Mouse (Mus musculus) naive thymus-derived CD4-positive, alpha-beta T cell, adult 2 months (primary cell): ENCODE measurements around the gene Eif4enif1.
A peak's percentile ranks its signal among the peaks of the same experiment; 100 is the strongest.
"Not testable (repeated sequence)": the region's sequence is repeated elsewhere in the genome, so short reads cannot be mapped to it uniquely, and the experiment has no call there.

Source experiments
- DNase-seq: peaks from one replicate; pipeline ENCODE4 v3.0.0-alpha.2; 2011; ENCODE audit warnings: low read depth

The Eif4enif1 gene

GRCm38 (mm10) chr11:3202231-3202701 is at the start of gene Eif4enif1:
Gene Eif4enif1, plus strand, starts transcription at chr11:3202392.
- DNase-seq = peak; percentile 95

GRCm38 (mm10) chr11:3153666-3154397 is 48.4 kb upstream of the Eif4enif1 start:
- DNase-seq = peak; percentile 27

GRCm38 (mm10) chr11:3156991-3157390 is 45.2 kb upstream of the Eif4enif1 start:
- DNase-seq = not testable (repeated sequence)

- peak; percentile 40 for DNase-seq
Observed at GRCm38 (mm10) chr11:3157996-3158395, 44.2 kb upstream of the Eif4enif1 start.

DNA sequence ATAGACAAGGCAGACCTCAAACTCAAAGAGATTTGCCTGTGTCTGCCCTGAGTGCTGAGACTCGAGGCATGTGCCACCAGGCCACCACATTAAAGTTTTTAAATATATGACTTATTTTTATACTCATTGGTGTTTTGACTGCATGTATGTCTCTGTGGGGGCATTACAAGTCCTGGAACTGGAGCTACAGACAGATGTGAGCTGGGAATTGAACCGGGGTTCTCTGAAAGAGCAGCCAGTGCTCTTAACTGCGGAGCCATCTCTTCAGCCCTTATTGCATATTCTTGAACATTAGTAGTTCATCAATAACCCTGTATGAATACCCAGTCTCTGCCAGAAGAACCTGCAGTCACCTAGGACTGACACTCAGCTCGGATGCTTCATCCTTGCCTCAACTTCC is 43.4 kb upstream of the Eif4enif1 start:
- DNase-seq = not testable (repeated sequence)

DNA sequence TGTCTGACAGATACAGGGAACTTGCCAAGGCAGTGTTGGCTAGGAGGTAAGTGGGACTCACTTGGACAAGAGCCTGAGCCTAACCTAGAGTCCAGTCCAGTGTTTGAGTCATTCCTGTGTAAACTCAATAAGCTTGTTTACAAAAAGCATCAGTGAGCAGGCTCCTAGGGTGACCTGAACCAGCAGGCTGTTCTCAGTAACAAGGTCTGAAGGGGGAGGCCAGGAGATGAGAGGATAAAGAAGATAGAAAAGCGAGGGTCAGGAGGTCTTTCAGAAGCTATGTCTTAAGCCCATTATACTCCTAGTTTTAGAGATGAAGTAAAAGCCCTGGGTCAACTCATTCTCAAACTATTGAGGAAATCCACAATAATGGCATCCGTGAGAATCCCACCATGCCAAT is 40.8 kb upstream of the Eif4enif1 start:
- peak; percentile 14 for DNase-seq

DNA sequence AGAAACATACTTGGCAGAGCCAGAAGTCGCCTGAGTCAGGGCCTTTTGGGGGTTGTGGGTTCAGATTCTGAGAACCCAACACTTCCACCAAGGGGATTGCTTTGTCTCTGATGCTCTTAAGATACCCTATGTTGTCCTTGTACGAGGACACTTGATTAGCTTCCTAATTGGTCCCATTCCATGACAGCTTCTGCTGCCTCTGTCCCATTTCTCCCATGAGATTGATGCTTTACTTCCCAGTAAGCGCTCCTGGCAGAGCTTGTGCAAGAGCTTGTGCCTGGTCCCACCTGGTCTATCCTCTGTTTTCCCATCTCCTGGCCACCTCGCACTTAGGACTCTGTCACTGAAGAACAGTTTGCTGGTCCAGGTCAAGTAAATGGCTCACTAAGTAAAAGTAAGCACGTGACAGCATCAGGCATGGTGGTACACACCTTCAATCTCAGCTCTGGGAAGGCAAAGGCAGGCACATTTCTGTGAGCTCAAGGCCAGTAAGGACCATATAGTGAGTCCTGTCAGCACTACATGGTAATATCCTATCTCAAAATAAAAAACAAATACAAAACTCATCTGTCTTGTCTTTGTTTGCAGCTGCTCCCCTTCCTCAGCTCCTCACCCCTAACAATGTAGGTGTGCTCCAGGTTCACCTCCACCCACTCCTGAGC is 39.8 kb upstream of the Eif4enif1 start:
- peak; percentile 32 for DNase-seq

GRCm38 (mm10) chr11:3163122-3163521 is 39.1 kb upstream of the Eif4enif1 start:
- DNase-seq = peak; percentile 19

DNA sequence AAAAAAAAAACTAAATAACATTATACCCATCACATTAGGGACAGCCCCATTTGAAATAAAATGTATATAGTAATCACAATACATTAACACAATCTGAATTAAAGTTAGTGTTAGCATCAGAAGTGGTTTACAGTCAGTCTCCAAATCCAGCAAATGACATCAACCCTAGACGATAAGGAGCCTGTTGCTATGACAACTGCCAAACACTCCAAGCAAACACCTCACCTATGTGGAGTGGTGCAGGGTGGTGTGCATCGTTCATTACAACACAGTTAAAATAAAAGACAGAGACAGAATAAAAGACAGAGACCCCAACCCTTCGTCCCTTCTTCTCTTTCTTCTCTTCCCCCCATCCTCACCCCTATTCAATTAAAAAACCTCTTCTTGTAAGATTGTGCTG is 38.5 kb upstream of the Eif4enif1 start:
- DNase-seq = peak; percentile 14

DNA sequence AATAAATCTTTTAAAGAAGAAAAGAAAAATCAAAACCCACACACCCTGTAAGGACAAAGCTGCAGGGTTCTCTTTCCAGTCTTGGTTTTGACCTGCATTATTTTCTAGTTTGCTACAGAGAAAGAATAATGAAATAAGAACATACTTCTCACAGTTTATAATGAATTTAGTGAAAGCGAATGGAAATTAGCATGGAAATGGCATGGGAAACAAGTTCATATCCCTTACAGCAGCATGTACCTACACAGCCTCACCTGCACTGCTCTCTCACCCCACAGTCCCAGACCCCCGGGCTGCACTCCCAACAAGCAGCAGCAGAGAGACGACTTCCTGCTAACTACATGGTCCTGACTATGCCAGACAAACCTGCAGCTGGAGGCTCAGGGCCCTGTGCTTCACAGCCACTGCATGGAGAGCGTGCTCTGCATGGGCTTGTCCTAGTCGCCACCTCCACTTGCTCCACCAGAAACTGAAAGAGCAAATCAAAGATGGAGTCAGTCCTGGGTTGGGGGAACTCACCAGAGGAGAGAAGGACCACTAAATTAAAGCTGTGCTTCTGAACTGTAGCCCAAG is 36.9 kb upstream of the Eif4enif1 start:
- peak; percentile 48 for DNase-seq

GRCm38 (mm10) chr11:3166321-3166720 is 35.9 kb upstream of the Eif4enif1 start:
- DNase-seq = peak; percentile 18

DNA sequence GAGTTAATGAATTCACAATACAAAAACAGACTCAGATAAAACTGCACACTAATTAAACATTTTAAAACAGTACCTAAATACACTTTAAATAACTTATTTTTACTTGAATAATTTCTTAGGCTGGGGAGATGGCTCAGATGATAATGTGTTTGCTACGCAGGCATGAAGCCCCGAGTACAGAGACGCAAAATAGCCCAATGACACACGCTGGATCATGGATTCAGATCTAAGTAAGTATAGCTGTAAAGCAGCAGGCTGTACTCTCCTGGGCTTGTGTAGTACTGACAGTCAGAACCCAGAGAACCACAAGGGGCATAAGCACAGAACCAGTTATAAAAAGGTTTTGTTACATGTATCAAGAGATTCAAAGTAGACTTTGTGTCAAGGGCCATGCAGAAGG is 35.1 kb upstream of the Eif4enif1 start:
- not testable (repeated sequence) for DNase-seq

- peak; percentile 28 for DNase-seq
Observed at GRCm38 (mm10) chr11:3167571-3168001, 34.6 kb upstream of the Eif4enif1 start.

DNA sequence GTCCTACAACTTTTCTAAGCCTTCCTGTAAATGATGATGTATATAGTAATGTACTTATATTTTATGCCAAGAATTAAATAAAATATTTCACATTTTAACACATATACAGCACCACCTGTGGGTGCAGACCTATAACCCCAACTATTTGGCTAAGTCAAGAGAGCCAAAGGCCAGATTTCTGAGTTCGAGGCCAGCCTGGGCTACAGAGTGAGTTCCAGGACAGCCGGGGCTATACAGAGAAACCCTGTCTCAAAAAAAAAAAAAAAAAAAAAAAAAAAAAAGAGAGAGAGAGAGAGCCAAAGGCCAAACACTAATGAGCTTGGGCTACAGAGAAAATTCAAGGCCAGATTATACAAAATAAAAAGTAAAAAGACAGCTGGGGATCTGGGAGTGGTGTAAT is 33.1 kb upstream of the Eif4enif1 start:
- DNase-seq = not testable (repeated sequence)

GRCm38 (mm10) chr11:3171931-3172330 is 30.3 kb upstream of the Eif4enif1 start:
- not testable (repeated sequence) for DNase-seq

DNA sequence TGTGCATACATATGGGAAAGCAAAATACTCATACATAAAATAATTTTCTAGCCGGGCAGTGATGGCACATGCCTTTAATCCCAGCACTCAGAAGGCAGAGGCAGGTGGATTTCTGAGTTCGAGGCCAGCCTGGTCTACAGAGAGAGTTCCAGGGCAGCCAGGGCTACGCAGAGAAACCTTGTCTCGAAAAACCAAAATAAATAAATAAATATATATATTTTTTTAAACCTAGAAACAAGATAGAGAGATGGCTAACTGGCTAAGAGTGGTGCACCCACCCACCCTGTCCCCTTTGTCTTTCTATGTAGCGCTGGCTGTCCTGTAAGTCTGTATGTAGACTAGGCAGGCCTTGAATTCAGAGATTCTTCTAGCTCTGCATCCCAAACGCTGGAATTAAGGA is 29.7 kb upstream of the Eif4enif1 start:
- not testable (repeated sequence) for DNase-seq

- DNase-seq = not testable (repeated sequence)
Observed at GRCm38 (mm10) chr11:3173425-3174318, 28.5 kb upstream of the Eif4enif1 start.

DNA sequence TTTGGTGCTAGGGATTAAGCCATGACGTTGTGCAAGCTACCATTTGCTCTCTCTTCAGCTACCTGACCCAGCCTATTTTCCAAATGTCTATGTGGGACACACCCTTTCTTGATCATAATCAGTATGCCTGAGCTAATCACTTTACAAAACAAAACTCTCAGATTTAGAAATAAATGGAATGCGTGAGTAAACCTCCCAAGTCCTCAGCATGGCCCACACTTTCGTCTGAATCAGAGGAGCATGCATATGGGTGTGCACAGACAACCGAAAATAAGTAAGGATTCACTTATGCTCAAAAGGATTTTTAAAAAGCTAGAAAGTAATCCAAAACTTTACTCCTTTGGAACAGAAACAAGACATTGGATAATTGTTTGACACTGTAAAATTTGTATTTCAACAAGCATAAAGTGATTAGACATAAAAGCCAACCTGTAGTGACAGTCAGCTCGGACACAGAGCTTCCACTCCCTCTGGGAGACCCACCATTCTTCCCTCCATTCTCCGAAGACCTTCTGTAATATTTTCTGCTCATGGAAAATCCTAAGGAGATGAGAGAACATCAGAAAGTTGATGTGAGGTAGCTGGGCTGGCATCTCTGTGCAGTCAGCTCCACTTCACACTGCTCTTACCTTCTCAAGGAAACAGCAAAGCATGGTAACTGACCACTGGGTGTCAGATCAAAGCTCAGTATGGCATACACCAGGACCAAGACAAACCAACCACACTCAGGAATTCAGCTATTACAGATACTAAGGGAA is 23.0 kb upstream of the Eif4enif1 start:
- peak; percentile 15 for DNase-seq

GRCm38 (mm10) chr11:3179726-3180092 is 22.5 kb upstream of the Eif4enif1 start:
- DNase-seq = peak; percentile 5

GRCm38 (mm10) chr11:3180510-3181160 is 21.6 kb upstream of the Eif4enif1 start:
- DNase-seq = not testable (repeated sequence)

DNA sequence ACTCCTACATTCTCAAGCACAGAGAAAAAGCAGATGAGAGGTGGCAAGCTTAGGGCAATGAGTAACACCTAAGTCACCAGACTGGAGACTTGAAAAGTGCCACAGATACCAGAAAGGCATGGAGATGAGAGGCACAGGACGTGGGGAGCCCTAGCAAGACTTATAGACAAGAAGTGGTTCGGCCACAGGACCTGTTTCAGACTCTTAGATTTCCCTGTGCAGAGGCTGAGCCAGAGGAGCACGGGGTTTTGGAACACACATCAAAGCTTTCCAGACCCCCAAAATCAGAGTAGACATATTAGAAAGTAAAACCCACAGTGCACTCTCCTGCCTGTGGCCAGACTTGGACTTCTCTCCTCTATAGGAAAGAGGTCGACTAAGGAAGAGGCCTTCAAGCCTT is 20.9 kb upstream of the Eif4enif1 start:
- DNase-seq = peak; percentile 57
